Mouse (Mus musculus) urinary bladder, postnatal 36 days (tissue): ENCODE measurements around the gene Nt5c2.
A peak's percentile ranks its signal among the peaks of the same experiment; 100 is the strongest.

Experiments used
- DNase-seq, 2 experiments: peaks; one replicate each; pipeline ENCODE4 v3.0.0; 2022; ENCODE audit warnings: low spot score in 2 of 2, mixed read lengths in 1 of 2

Gene Nt5c2

GRCm38 (mm10) chr19:46887811-46888527, 127.0 kb downstream of the Nt5c2 start:
- no peak for DNase-seq

GRCm38 (mm10) chr19:46886826-46887225, 128.1 kb downstream of the Nt5c2 start:
- no peak for DNase-seq

- no peak for DNase-seq
Measured at GRCm38 (mm10) chr19:46885365-46885764, 129.6 kb downstream of the Nt5c2 start.

- no peak for DNase-seq
Measured at GRCm38 (mm10) chr19:46879876-46880275, 135.1 kb downstream of the Nt5c2 start.

- peak in 1 of 2 experiments; percentile 49 for DNase-seq
Measured at GRCm38 (mm10) chr19:46878346-46878745, 136.6 kb downstream of the Nt5c2 start.

- DNase-seq: no peak
Measured at GRCm38 (mm10) chr19:46877886-46878285, 137.1 kb downstream of the Nt5c2 start.

GRCm38 (mm10) chr19:46875790-46876189, 139.2 kb downstream of the Nt5c2 start:
- DNase-seq: peak; percentile 79 to 85

- no peak for DNase-seq
Measured at GRCm38 (mm10) chr19:46873924-46874323, 141.0 kb downstream of the Nt5c2 start.

GRCm38 (mm10) chr19:46871651-46872050, 143.3 kb downstream of the Nt5c2 start:
- no peak for DNase-seq

GRCm38 (mm10) chr19:46871096-46871495, 143.9 kb downstream of the Nt5c2 start:
- no peak for DNase-seq

- DNase-seq: peak; percentile 73 to 84
Measured at GRCm38 (mm10) chr19:46869526-46869925, 145.4 kb downstream of the Nt5c2 start.

GRCm38 (mm10) chr19:46869049-46869448, 145.9 kb downstream of the Nt5c2 start:
- DNase-seq: no peak

GRCm38 (mm10) chr19:46865381-46865780, 149.6 kb downstream of the Nt5c2 start:
- no peak for DNase-seq

GRCm38 (mm10) chr19:46864731-46865331, 150.1 kb downstream of the Nt5c2 start:
- DNase-seq: no peak

- no peak for DNase-seq
Measured at GRCm38 (mm10) chr19:46864079-46864478, 150.9 kb downstream of the Nt5c2 start.

- no peak for DNase-seq
Measured at GRCm38 (mm10) chr19:46863236-46863927, 151.6 kb downstream of the Nt5c2 start.

- no peak for DNase-seq
Measured at GRCm38 (mm10) chr19:46862556-46862955, 152.4 kb downstream of the Nt5c2 start.

- no peak for DNase-seq
Measured at GRCm38 (mm10) chr19:46858200-46858599, 156.8 kb downstream of the Nt5c2 start.

- no peak for DNase-seq
Measured at GRCm38 (mm10) chr19:46857277-46857989, 157.5 kb downstream of the Nt5c2 start.

GRCm38 (mm10) chr19:46856780-46857179, 158.2 kb downstream of the Nt5c2 start:
- no peak for DNase-seq

GRCm38 (mm10) chr19:46856232-46856631, 158.7 kb downstream of the Nt5c2 start:
- no peak for DNase-seq

- DNase-seq: no peak
Measured at GRCm38 (mm10) chr19:46849443-46849997, 165.4 kb downstream of the Nt5c2 start.
